ENCODE assay signal across 32 mouse cellular contexts in genomic region chr8:81463762-81464161, GRCm38 (mm10).
"Had no signal": no experiment of that assay in that cellular context is flagged by ENCODE, and none has a peak within 500 bp of the region (broad histone marks: within the 10 kb centered on the region; RNA-seq: fewer than 3 reads in every experiment).

No protein-coding gene starts in this region.

- H3K4me3 ChIP-seq: left cerebral cortex, adult 2 months; limb, embryonic 10.5 days; limb, embryonic 12.5 days; limb, embryonic 13.5 days; limb, embryonic 15.5 days; liver, embryonic 12.5 days; liver, embryonic 13.5 days; liver, embryonic 15.5 days; lung, embryonic 15.5 days; megakaryocyte, embryonic 14.5 days; midbrain, embryonic 10.5 days; midbrain, embryonic 12.5 days; midbrain, embryonic 13.5 days; midbrain, embryonic 15.5 days; myocyte had no signal

- DNase-seq: left cerebral cortex, postnatal 4 days; liver; liver, embryonic 13.5 days; liver, postnatal 0 days; lung, adult 18-20 months; lung, adult 2 months; lung, embryonic 14.5 days; lung, postnatal 10 days; lung, postnatal 14 days; lung, postnatal 36 days; lung, postnatal 4 days; midbrain, embryonic 14.5 days had no signal

- ATAC-seq: liver, embryonic 12.5 days; liver, postnatal 0 days; lung, postnatal 0 days; midbrain, embryonic 13.5 days; midbrain, embryonic 15.5 days; midbrain, embryonic 16.5 days had no signal

- H3K4me2 ChIP-seq: limb, embryonic 12.5 days; limb, embryonic 13.5 days; limb, embryonic 15.5 days; liver, embryonic 11.5 days; liver, embryonic 12.5 days; liver, embryonic 13.5 days; liver, embryonic 15.5 days; lung, embryonic 14.5 days; lung, embryonic 15.5 days; midbrain, embryonic 11.5 days; midbrain, embryonic 12.5 days; midbrain, embryonic 13.5 days; midbrain, embryonic 15.5 days had no signal

- H3K9ac ChIP-seq: limb, embryonic 12.5 days; limb, embryonic 13.5 days; limb, embryonic 15.5 days; liver, embryonic 12.5 days; liver, embryonic 13.5 days; liver, embryonic 14.5 days; liver, embryonic 15.5 days; liver, postnatal 0 days; lung, embryonic 14.5 days; lung, embryonic 15.5 days; midbrain, embryonic 12.5 days; midbrain, embryonic 13.5 days; midbrain, embryonic 15.5 days had no signal

- H3K4me1 ChIP-seq: limb, embryonic 10.5 days; limb, embryonic 12.5 days; limb, embryonic 13.5 days; limb, embryonic 15.5 days; liver, embryonic 12.5 days; liver, embryonic 13.5 days; liver, embryonic 15.5 days; lung, embryonic 15.5 days; midbrain, embryonic 10.5 days; midbrain, embryonic 12.5 days; midbrain, embryonic 13.5 days; midbrain, embryonic 15.5 days had no signal

- H3K36me3 ChIP-seq: limb, embryonic 10.5 days; limb, embryonic 12.5 days; limb, embryonic 13.5 days; limb, embryonic 15.5 days; liver, embryonic 12.5 days; liver, embryonic 13.5 days; liver, embryonic 15.5 days; lung, embryonic 15.5 days; midbrain, embryonic 10.5 days; midbrain, embryonic 12.5 days; midbrain, embryonic 13.5 days; midbrain, embryonic 15.5 days had no signal

- H3K9me3 ChIP-seq: limb, embryonic 10.5 days; limb, embryonic 12.5 days; limb, embryonic 13.5 days; limb, embryonic 15.5 days; liver, embryonic 12.5 days; liver, embryonic 13.5 days; liver, embryonic 15.5 days; lung, embryonic 15.5 days; megakaryocyte, embryonic 14.5 days; midbrain, embryonic 10.5 days; midbrain, embryonic 12.5 days; midbrain, embryonic 13.5 days; midbrain, embryonic 15.5 days had no signal

- H3K27me3 ChIP-seq: limb, embryonic 12.5 days; limb, embryonic 13.5 days; limb, embryonic 15.5 days; liver, embryonic 12.5 days; liver, embryonic 13.5 days; liver, embryonic 15.5 days; lung, embryonic 15.5 days; megakaryocyte, embryonic 14.5 days; midbrain, embryonic 12.5 days; midbrain, embryonic 13.5 days; midbrain, embryonic 15.5 days had no signal

- H3K27ac ChIP-seq: left cerebral cortex, adult 2 months; limb, embryonic 10.5 days; limb, embryonic 12.5 days; limb, embryonic 13.5 days; limb, embryonic 15.5 days; liver, embryonic 12.5 days; liver, embryonic 13.5 days; liver, embryonic 14.5 days; liver, embryonic 15.5 days; lung, embryonic 15.5 days; macrophage; midbrain, embryonic 10.5 days; midbrain, embryonic 12.5 days; midbrain, embryonic 13.5 days; midbrain, embryonic 15.5 days had no signal
